Mouse (Mus musculus) kidney, postnatal 25 days (tissue): ENCODE measurements around the gene Slc13a5.

Source experiments
- DNase-seq, 2 experiments: peaks; one replicate each; pipeline ENCODE4 v3.0.0; 2021; ENCODE audit warnings: mixed read lengths in 2 of 2

The Slc13a5 gene

DNA sequence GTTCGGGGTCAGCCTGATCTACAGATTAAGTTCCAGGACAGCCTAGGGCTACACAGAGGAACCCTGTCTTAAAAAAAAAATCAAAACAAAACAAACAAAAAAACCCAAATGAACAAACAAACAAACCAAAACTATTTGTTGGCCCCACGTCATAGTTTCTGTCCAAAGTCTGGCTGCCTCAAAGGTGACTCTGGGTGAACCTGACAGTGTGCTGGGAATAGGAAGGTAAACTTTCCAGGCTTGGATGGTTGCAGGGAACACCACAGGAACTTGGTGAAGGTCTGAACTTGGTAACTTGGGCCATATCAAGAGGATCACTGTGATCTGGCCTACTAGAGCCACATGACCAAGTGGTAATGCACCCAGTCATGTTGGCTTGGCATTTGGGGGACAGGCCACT is 10.6 kb downstream of the Slc13a5 start:
- DNase-seq, result no peak

DNA sequence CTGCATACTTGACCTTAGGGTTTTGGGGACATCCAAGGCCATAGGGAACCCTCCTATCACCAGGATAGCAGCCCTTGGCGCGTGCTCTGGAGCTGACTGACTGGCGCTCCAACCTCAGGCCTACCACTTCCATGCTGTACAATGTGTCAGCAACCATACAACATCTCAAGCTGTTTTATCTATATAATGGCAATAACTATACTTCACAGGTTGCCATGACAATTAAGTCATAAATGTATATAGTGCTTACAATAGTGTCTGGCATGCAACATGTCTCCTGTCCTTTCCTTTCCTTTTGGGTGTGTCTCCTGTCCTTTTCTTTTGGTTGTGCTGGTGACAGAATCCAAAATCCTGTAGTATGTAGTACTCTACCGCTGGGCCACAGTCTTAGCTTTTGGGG is 11.4 kb downstream of the Slc13a5 start:
- no peak for DNase-seq

DNA sequence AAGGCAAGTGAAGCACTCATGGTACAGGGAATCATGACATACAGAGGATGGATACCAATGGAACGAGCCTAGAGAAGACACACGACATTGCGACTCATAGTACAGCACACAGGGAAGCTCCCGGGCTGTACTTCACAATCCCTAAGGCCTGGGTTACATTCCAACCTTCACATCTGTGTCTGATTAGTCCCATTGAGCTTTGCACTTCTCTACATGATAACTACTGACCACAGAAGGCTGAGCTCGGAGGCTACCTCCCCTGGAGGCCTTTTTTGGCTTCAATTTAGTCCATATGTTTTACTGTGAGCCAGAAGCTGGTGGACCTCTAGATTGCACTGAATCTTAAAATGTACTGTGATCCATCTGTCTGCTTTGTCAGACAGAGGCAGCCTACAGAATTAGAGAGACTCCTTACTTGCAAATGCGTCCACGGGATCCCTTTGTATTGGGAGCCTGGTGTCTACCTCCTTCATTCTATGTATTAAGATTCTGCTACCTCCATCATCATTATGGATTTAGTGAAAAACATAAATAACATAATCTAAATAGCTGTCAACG is 21.7 kb downstream of the Slc13a5 start:
- no peak for DNase-seq

DNA sequence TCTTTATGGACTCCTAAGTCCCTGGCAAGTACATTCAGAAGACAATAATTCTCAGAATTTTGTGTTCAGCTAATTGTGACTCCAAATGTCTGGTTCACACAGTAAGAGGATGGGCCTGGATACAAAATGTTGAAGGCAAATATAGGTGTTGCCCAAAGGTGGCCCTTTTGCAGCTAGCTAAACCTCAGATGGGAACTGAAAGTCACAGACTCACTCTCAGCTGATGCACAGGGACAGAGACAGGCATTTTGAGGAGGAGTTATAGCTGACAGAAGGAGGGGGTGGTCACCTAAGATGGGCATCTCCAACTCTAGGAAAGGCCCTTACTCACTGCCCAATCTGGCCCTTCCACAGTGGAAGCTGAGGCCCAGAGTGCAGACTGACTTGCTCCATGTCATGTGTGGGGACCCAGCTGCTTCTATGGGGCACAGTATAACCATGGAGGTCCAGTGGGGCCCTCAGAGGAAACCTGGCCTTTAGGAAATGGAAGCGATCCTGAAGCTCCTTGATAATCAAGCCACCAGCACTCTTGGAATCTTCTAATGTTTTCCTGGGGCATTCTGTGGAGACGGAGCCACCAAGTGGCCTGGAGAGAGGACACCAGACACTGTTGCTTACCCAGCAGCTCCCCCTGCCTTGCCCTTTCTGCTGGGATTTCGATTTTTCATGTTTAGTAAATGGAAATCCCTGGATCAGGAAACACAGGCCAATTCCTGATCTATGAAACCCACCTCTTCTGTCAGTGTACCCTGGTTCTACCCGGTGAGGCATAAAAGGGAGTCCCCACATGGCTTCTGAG is 26.8 kb downstream of the Slc13a5 start:
- DNase-seq, result peak in 1 of 2 experiments; percentile 31

DNA sequence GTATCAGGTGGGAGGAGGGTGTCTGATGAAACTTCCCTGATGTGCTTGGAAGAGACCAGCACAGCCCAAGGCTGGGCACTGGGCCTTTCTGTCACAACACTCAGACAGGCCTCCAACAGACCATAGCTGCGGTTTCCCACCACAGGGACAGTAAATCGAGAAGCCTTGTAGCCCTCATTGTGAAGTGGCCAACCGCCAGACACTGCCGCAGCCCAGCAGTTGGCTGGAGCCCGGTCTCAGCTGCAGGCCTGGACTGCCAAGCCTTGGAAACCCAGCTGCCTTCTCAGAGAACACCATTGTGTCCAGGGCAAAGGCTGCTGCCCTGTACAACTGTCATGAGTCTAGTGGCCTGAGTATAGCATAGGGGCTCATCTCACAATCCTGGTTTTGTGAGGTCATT is 33.0 kb downstream of the Slc13a5 start:
- peak in 1 of 2 experiments; percentile 33 for DNase-seq

DNA sequence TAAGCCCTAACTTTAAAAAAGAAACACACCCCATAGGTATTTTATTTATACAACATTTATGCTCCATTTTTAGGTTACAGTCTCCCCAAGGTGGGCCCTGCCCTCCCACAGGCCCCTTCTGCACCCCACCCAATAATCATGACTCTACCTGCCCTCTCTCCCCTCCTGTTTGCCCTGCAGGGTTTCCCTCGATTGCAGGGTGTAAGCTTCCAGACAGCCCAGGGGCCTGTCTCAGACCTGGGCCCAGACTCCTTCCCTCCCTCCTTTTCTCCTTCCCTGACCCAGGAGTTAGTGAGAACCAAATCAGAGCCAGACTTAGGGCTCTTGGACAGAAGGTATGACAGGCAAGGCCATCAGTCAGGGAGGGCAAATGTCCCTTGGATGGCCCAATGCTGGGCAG is 34.0 kb downstream of the Slc13a5 start:
- DNase-seq, result no peak

DNA sequence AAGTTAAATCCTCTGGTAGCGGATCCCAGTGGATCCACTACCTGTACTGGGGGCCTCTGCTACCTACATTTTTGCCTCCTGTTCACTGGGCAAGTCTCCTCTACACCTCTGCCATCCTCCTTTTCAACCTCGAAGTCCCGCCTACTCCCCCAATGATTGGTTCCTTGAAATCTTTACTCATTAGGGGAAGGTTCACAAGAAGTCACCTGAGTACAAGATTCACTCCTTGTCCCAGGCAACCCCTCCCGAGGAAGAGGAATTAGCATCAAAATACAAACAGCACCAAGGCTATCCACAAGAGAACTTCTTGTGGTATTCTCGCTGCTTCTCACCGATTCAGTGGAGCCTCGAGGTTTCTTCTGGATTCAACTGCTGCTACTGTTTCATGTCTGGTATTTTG is 35.0 kb downstream of the Slc13a5 start:
- DNase-seq, result no peak

DNA sequence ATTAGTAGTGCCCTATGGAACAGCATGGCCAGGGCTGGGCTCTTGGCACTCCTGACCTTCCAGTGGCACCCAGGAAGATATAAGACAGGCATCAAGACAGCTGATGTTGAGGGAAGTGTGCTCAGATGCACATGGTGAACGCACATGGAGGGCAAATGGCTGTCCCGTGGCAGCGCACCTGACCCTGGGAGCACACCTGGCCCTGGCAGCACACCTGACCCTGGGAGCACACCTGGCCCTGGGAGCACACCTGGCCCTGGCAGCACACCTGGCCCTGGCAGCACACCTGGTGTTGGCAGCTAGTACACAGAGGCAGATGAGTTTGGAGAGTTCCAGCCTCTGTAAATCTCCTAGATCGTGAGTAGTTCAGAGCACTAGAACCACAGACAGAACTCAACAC is 38.5 kb downstream of the Slc13a5 start:
- peak in 1 of 2 experiments; percentile 17 for DNase-seq

DNA sequence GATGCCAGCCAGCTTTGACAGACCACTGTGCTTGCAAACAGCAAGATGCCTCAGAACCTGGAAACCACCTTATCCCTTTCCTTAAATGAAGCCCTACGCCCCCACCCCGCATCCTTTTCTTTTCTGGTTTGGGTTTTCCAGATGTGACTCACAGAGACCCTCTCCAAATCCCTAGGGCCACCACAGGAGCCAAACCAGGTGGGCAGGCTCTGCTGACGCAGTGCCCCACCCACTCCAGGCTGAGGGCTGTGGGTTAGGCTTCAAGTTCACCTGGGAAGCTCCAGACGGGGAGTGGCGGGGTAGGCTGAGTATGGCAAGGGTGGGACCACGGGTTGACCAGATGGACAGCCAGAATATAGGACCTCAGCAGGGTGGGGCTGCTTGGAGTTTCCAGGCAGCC is 40.1 kb downstream of the Slc13a5 start:
- DNase-seq, result peak in 1 of 2 experiments; percentile 25

DNA sequence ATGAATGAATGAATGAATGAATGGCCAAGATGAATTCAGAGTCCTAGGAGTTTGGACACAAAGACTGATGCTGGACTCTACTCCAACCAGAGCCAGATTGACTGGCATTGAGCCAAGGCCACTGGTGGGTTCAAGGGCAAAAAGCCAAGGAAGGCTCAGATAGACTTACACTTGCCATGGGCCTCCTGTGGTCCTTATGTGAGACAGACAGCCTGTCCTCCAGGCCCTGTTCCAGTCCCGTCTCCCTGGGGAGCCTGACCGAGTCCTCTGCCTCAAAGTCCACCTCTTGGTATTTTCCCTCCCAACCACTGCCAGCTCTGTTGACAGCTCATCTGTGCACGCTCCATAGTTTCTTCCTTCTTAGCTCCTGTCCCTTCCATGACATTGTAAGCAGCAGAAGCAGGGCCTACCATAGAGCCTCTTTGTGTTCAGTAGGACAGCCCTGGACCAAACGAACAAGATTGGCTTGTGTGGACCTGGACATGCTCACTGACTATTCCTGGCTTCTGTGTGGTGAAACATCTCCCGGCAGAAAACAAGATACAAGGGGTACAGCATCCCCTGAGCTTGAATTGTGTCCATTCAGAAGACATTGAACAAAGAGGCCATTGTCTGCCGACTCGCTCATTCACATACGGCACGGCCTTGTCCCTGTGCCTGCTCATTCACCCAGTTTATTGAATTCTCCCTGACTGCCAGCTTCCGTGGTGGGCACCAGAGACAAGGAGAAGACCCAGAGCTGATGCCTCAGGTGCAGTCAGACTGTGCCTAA is 40.8 kb downstream of the Slc13a5 start:
- peak; percentile 24 to 40 for DNase-seq

DNA sequence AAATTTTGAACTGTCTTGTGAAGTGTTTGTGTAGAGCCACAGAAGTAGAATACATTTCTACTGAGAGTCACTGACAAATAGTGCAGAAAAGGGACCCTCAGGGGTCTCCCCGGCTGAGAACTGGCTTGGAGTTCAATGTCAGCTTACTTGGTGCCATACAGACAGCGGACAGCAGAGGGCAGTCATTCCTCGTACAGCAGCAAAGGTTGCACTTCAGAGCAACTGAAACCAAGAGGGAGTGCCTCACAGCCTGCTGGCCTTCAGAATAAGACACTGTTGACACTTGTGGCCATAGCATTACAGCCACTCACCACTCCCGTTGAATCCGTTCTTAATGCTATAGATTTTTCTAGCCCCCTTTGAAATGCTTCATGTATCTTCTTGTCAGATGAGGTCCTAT is 42.2 kb downstream of the Slc13a5 start:
- peak; percentile 73 to 88 for DNase-seq

DNA sequence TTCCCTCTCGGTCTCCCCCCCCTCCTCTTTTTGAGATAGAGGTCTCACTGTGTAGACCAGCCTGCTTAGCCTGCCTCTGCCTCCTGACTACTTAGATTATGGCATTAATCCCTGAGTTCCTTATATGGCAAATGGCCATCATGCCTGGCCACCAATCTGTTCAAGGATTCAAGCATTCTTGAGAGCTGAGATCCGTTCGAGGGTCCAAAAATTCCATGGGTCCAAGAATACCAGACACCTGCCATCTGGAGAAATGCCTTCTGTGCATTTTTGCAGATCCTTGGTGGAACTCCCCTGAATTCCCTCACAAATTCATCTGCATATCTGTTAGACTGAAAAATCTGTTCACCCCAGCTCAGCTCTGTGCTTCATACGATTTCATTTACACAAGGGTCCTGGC is 43.6 kb downstream of the Slc13a5 start:
- peak in 1 of 2 experiments; percentile 6 for DNase-seq

DNA sequence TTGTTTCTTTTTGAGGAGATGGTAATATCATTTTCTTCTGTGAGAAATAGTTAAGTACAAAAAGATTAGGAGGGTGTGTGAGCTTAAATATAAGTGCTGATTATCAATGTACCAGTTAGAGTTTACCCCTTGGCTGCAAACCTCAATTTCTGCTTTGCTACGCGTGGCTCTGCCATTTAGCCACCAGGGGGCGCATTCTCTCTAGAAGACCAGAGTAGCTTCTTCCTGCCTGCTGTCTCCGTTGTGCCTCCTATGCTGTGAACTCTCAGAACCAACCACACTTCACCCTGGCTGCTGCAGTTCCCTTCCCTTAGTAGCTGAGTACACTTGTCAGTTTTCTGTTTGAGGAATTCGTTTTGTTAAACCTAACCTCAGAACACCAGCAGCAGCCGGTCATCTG is 45.7 kb downstream of the Slc13a5 start:
- DNase-seq, result peak; percentile 70 to 80

DNA sequence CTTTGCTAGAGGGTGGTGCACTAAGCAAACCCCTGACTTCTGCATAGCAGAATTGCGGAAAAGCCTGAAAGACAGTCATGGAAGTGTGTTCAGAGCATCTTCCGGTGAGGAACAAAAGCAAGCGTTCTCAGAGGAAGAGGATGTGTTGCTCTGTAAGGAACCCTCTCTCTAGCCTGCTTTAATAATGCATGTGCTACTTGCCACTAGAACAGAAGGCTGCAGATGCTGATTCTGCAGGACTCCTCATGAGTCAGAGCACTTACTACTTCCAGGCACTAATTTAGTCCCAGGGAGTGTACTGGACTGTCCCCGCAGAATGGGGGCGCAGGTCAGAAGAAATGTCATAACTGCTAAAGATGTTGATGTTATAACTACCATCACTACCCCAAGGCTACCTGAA is 49.9 kb downstream of the Slc13a5 start:
- peak in 1 of 2 experiments; percentile 19 for DNase-seq

DNA sequence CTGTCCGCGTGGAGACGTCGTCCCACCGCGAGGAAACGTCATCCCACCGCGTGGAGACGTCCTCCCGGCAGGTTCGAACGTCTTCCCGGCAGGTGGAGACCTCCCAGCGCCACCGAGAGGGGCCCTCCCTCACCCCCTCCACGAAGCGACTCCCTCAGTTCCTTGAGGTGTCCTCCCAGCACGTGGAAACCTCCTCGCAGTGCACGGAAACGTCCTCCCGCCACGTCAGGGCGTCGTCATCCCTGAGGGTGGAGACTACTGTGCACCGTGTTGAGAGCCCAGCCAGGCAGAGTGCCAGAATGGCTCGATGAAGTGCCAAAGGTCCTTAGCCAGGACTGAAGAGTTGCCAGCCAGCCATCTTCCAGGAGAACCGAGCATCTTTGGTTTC is 51.6 kb downstream of the Slc13a5 start, which contains the start of gene Med31:
Gene Med31 (minus strand): TSS at position 183 of the 388 bp plus-strand sequence.
- DNase-seq, result peak; percentile 92 to 96

DNA sequence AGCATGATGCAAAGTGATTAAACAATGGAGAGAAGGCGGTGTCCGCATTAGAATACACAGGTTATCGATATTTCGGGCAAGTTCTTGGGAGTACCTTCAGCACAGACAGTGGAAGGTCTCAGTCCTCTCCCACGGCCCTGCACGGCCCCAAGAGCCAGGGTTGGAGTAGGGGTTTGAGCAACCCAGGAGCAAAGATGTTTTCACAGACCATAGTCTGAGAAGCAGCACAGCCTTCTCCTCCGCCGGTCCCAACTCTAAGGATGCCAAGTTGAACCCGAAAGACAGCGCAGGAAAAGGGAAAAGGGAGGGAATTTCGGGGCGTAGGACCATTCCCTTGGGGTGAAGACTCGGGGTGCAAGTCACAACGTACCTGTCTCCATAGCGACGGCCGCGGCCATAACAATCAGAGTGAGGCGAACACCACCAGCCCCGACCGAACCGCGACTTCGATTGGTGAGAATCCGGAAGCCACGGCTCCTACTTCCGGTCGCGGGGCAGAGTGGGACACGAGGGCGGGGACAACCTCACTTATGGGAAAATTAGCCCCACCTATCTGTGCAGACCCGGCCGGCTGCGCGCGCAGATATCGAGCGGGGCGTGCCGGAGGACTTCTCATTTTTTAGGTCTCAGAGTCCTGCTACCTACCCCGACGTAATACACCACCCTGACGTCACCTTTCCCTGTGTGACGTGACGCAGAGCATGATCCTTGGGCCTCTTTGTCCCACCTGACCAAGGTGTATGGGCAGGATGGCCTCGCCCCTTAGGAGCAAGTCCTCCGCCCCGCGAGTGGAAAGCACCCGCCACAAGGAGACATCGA is 52.2 kb downstream of the Slc13a5 start:
- peak; percentile 97 to 98 for DNase-seq

DNA sequence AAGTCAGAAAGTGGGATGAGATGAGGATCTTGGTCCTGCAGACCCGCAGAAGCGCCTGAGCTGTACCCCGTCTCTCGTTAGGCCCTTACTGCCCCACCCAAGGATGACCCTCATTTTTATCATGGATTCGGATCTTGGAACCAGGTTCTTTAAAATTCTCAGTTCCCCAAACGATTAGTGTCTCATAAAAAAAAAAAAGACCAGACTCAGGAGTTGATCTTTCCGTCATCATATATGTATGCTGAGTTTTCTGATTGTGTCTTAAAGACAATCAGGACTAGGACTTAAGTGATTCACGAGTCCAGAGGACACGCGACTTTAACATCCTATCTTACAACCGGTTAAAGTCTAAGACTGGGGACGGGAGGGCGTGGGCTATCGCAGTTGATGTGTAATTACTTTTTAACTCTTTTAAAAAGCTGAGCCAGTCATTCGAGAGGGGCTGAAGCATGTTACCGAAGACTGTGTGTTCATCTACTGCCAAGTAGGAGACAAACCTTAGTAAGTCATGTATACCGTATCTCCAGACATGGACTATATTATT is 59.1 kb downstream of the Slc13a5 start:
- peak; percentile 52 to 75 for DNase-seq

DNA sequence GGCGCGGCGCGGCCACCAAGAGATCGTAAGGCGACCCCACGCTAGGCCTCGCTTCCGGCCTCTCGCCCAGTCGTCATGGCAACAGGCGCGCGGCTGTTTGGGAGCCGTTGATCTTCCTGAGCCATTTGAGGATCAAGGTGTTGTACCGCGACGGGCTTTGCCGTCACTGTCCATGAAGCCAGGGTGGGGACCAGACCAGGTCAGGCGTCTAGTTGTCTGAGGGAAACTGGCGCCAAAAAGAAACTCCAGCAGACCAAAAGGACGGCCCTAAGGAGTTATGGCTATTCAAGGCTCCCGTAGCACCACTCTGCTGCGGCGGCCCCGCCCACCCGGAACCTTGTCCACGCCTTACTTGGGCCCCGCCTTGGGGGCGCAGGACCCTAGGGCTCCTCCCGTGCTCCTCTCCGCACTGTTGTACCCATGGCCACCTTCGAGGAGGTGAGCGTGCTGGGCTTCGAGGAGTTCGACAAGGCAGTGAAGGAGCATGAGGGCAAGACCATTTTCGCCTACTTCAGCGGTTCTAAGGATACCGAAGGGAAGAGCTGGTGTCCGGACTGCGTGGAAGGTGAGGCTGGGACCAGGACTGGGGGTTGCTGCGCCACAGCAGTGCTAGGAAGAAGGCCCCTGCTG is 59.7 kb downstream of the Slc13a5 start, which contains the start of the genes 4933427D14Rik and Txndc17:
Gene 4933427D14Rik (minus strand): TSS at position 256 of the 630 bp plus-strand sequence.
Gene Txndc17 (plus strand): TSS at position 344 of the 630 bp plus-strand sequence.
- DNase-seq, result peak; percentile 93 to 95

DNA sequence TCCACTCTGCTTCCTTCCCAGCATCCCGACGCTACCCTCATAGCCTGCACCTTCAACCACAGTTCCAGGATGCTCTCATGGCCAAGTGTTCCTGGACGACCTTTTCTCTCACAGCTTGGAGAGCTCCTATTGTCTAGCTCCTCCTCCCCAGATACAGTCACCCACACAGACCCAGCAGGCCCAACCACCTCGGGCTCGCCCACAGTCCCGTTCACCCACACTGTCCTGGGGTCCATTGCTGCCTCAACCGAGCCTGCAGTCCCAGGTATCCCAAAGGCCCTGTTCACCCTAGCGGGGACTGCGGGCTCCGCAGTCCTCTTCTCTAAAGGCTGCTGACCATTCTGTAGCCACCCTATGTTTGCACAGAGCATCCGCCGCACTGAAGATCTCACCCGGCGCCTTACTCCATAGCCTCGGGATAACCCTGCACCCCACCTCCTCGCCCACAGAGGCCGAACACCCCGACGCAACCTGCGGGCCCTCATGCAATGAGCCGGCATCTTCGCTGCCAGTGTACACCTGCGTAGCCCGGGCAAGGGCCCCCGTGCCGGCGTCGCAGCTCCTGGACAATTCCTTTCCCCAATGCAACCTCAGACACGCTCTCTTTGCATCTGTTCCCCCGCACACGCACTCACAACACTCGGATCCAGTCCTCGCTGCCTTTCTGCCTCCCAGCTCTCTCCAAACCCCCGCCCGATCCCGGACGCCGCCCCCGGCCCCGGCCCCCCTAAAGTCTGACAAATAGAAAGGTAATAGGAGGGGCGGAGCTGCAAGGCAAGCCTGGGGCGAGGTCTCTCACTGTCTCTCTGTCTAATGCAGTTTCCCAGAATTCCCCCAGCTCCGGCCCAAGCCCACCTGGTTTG is 60.5 kb downstream of the Slc13a5 start, which contains the start of gene Gm43951:
Gene Gm43951 (minus strand): TSS at position 500 of the 863 bp plus-strand sequence.
- peak; percentile 13 to 57 for DNase-seq

DNA sequence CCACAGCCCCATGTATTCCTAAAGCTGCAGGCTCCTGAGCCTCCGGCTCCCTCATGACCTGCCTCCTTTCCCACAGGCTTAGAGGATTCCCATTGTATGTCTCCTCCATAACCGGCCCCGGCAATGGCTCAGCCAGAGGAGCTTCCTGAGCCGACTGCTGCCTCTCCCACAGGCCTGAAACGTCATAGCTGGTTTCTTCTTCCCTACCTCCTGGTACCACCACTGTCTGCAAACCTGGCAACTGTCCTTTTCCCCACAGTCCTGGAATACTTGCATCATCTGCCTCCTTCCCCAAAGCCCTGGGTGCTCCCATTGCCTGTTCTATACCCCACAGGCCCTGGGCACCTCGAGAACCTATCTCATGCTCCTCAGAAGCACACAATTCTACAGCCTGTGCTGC is 61.8 kb downstream of the Slc13a5 start:
- peak in 1 of 2 experiments; percentile 38 for DNase-seq

DNA sequence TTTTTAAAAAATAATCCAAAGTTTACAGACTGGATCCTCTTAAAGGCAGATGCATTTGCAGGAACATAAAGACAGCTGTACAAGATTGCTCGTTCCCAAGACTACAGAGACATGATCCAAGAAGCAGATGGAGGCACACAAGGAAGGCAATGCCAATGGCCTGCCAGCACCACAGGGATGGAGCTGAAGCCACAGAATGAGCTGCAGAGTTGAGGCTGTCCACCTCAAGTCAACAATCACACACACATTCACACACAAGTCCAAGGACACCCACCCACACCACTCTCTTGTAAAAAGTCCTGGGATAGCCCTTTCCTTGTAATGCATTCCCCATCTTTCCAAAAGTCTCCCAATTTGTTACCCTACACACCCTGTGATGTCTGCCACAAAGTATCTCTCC is 63.6 kb downstream of the Slc13a5 start:
- DNase-seq, result no peak
